Mouse (Mus musculus) lung, postnatal 0 days (tissue): ENCODE data around the gene Igfbp1.

Source experiments
- CTCF ChIP-seq: IDR thresholded peaks from 2 replicates; pipeline ENCODE4 v1.5.1; 2016; ENCODE audit warnings: antibody characterized with exemption, mild to moderate bottlenecking
- EP300 ChIP-seq: IDR thresholded peaks from 2 replicates; pipeline ENCODE4 v1.6.1; 2016; ENCODE audit warnings: antibody characterized with exemption, mild to moderate bottlenecking, control low read depth

DNA sequence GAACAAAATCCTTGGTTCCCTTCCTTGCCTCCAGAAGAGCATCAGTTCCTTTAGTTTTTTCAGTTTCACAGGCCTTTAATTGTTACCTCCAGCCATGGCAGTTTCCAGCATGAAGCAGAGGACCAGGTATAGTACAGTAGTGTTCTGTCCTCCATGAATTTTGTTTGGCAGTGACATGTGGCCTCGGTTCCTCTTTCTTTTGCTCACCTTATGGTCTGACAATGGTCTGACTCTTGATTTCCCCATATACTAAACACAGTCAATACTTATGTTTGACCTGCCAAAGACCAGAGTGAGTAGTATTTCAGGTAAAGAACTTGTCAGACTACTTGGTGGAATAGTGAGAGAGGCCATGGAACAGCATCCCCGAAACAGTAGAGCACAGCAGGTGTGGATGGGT, 39.2 kb downstream of the Igfbp1 start:
- TF ChIP-seq CTCF (no peak), EP300 (no peak)
